Mouse (Mus musculus): ENCODE results near the gene Nav2. TPM values are rescaled to one million over a fixed set of nuclear protein-coding genes. Genes with fewer than 3 reads are reported as not detected.

The Nav2 gene
- polyA plus RNA-seq, 1 experiment from 2014 or later, result 6.0 TPM

DNA sequence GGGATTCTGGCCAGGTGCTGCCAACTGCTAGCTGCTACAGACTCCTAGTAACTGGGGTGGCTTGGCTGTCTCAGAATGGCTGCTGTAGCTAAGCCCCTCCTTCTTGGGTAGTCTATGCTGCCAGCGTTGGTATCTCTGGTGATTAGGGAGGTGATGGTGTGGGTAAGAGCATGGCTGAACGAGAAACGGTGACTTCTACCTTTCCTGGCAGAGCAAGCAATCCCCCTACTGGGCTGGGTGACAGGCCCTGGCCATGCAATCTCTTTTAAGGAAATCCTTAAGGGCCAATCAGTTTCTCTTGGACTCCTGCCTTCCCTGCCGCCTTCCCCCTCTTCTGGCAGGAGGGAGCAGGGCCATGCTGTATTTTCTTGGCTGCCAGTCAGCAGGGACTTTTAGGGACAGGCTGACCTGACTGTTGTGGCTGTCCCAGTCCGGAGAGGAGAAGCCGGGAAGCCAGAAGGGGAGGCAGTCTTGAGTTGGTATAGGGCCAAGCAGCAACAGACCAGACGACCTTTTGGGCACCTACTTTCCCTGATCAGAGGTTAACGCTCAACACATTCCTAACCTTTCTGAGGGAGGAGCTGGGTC is 339.3 kb downstream of the Nav2 start:
- peak overlapping the region; percentile 62 for H3K9ac ChIP-seq (ENCODE audit: low read length)
- 0 out of 2 replicates have a peak, but pooled peaks cover 8% of the 10 kb centered on the region for H3K4me1 ChIP-seq (replicated peaks; ENCODE audit: control insufficient read depth, insufficient read depth)
- peak overlapping the region; percentile 69 for H3K27ac ChIP-seq (replicated peaks)
- 10% methylated on average over 8 of the region's 8 CpGs for WGBS
- DNase-seq (ENCODE audit: low spot score) (peak; percentile 44), ATAC-seq (ENCODE audit: low FRiP score, low TSS enrichment) (no peak)
- TF ChIP-seq EP300 (optimal IDR thresholded peaks at IDR 0.05), result no peak
- TF ChIP-seq CTCF (IDR thresholded peaks at IDR 0.05; ENCODE audit: low read depth), result peak; percentile 47; the same call in 1 of the 2 replicates
- peak overlapping the region; percentile 56 for H3K4me3 ChIP-seq (ENCODE audit: low read depth, low read length)
- H3K9me3 ChIP-seq (ENCODE audit: control insufficient read depth, low read length), result no peaks in the 10 kb centered on the region
- peak overlapping the region; percentile 90 for H3K4me2 ChIP-seq (replicated peaks; ENCODE audit: low read depth)
- no peaks in the 10 kb centered on the region for H3K27me3 ChIP-seq (ENCODE audit: control insufficient read depth, insufficient read depth, low read length)
- H3K36me3 ChIP-seq (ENCODE audit: control insufficient read depth, insufficient read depth, low read length), result no peaks in the 10 kb centered on the region

DNA sequence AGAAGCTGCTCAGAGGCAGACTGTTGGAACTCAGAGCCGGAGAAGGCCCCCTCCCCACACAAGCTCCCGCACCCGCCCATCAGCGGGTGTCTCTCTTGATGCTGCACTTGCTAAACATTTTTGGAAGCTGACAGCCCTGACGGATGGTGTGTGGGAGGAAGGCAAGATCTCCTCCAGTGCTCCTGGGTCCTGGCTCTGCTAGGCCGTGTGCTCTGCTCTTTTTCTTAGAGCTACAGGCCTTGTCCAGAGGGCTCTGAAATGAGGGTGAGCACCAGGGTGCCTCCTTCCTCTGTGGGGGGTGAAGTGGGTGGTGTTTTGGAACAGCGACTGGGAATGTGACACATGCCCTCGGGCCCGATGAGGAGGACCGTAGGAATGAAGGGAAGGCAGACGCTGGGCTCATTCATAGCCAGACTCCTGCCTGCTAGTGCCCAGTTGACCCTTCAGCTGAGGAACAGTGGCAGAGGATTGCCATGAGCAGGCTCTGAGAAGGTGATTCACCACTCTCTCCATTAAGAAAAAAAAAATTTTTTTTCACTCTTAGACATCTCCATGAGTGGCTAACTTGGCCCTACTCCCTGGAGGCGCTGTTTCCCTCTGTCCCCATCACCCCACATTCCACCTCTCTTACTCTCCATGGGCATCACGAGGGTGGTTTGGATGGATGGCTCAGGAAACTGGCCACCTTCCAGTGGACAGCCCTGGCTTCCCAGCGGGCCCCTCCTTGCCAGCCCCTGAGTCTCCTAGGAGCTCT is 340.0 kb downstream of the Nav2 start:
- H3K9me3 ChIP-seq (ENCODE audit: control insufficient read depth, low read length), result no peaks in the 10 kb centered on the region
- H3K4me1 ChIP-seq (replicated peaks; ENCODE audit: control insufficient read depth, insufficient read depth), result 0 out of 2 replicates have a peak, but pooled peaks cover 8% of the 10 kb centered on the region
- H3K9ac ChIP-seq (ENCODE audit: low read length), result peak overlapping the region; percentile 43
- peak overlapping the region; percentile 69 for H3K27ac ChIP-seq (replicated peaks)
- H3K4me3 ChIP-seq (ENCODE audit: low read depth, low read length), result peak overlapping the region; percentile 56
- ATAC-seq (ENCODE audit: low FRiP score, low TSS enrichment) (no peak), DNase-seq (ENCODE audit: low spot score) (no peak)
- no peaks in the 10 kb centered on the region for H3K36me3 ChIP-seq (ENCODE audit: control insufficient read depth, insufficient read depth, low read length)
- WGBS, result 43% methylated on average over 14 of the region's 14 CpGs
- no peaks in the 10 kb centered on the region for H3K27me3 ChIP-seq (ENCODE audit: control insufficient read depth, insufficient read depth, low read length)
- no peak for TF ChIP-seq EP300 (optimal IDR thresholded peaks at IDR 0.05)
- no peak for TF ChIP-seq CTCF (IDR thresholded peaks at IDR 0.05; ENCODE audit: low read depth)
- H3K4me2 ChIP-seq (replicated peaks; ENCODE audit: low read depth), result peak overlapping the region; percentile 90

DNA sequence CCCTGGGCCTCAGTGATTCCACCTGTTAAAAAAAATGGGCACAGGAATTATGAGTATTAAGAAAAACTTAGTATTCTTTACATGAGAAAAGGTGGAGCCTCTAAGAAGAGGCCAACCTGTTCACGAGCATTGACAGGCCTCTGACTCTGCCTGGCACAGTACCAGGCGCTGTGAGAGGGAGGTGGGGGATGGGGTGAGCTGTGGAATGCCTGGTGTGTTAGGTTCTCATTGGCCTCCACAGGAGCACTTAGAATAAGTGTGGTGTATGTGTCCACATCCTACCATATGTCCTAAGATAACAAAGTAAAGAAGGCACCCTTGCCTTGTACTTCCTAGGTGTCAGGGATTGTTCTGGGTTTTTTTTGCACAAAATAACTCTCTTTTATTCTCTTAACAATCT is 340.9 kb downstream of the Nav2 start:
- WGBS, result 49% methylated on average over 2 of the region's 2 CpGs
- Histone ChIP-seq H3K4me2 (replicated peaks; ENCODE audit: low read depth) (no peak overlapping the region; the same call in 1 of the 2 replicates), H3K9ac (ENCODE audit: low read length) (no peak overlapping the region), H3K9me3 (ENCODE audit: control insufficient read depth, low read length) (no peaks in the 10 kb centered on the region), H3K36me3 (ENCODE audit: control insufficient read depth, insufficient read depth, low read length) (no peaks in the 10 kb centered on the region), H3K27ac (replicated peaks) (no peak overlapping the region), H3K27me3 (ENCODE audit: control insufficient read depth, insufficient read depth, low read length) (no peaks in the 10 kb centered on the region), H3K4me3 (ENCODE audit: low read depth, low read length) (no peak overlapping the region), H3K4me1 (replicated peaks; ENCODE audit: control insufficient read depth, insufficient read depth) (0 out of 2 replicates have a peak, but pooled peaks cover 8% of the 10 kb centered on the region)
- DNase-seq (ENCODE audit: low spot score) (no peak), ATAC-seq (ENCODE audit: low FRiP score, low TSS enrichment) (no peak)
- TF ChIP-seq EP300 (optimal IDR thresholded peaks at IDR 0.05), result no peak
- TF ChIP-seq CTCF (IDR thresholded peaks at IDR 0.05; ENCODE audit: low read depth), result no peak

DNA sequence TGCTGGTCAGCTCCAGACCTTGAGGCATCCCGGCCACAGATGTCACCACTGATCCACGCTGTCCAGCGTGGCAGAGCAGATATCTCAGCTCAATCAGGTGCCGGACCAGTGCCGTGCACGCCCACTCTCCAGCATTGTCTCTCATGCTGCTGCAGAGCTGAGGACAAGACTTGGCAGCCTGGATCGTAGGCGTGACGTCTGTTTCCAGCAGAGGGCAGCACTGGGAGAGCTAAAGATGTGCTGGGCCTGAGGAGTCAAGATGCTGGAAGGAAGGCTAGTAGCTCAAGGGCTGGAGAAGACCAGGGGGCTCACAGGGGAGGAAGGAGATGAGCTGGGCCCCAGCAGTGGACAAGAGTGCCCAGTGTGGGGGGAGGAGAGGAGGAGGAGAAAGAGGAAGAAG is 341.5 kb downstream of the Nav2 start:
- DNase-seq (ENCODE audit: low spot score) (peak; percentile 84), ATAC-seq (ENCODE audit: low FRiP score, low TSS enrichment) (peak; percentile 12; the same call in 1 of the 2 replicates)
- 0 out of 2 replicates have a peak, but pooled peaks cover 8% of the 10 kb centered on the region for H3K4me1 ChIP-seq (replicated peaks; ENCODE audit: control insufficient read depth, insufficient read depth)
- H3K36me3 ChIP-seq (ENCODE audit: control insufficient read depth, insufficient read depth, low read length), result no peaks in the 10 kb centered on the region
- 8% methylated on average over 9 of the region's 9 CpGs for WGBS
- H3K4me3 ChIP-seq (ENCODE audit: low read depth, low read length), result no peak overlapping the region
- H3K4me2 ChIP-seq (replicated peaks; ENCODE audit: low read depth), result peak overlapping the region; percentile 29; the same call in 1 of the 2 replicates
- H3K27me3 ChIP-seq (ENCODE audit: control insufficient read depth, insufficient read depth, low read length), result no peaks in the 10 kb centered on the region
- no peak overlapping the region for H3K9ac ChIP-seq (ENCODE audit: low read length)
- no peaks in the 10 kb centered on the region for H3K9me3 ChIP-seq (ENCODE audit: control insufficient read depth, low read length)
- no peak overlapping the region for H3K27ac ChIP-seq (replicated peaks)
- no peak for TF ChIP-seq EP300 (optimal IDR thresholded peaks at IDR 0.05)
- peak; percentile 98 for TF ChIP-seq CTCF (IDR thresholded peaks at IDR 0.05; ENCODE audit: low read depth)

DNA sequence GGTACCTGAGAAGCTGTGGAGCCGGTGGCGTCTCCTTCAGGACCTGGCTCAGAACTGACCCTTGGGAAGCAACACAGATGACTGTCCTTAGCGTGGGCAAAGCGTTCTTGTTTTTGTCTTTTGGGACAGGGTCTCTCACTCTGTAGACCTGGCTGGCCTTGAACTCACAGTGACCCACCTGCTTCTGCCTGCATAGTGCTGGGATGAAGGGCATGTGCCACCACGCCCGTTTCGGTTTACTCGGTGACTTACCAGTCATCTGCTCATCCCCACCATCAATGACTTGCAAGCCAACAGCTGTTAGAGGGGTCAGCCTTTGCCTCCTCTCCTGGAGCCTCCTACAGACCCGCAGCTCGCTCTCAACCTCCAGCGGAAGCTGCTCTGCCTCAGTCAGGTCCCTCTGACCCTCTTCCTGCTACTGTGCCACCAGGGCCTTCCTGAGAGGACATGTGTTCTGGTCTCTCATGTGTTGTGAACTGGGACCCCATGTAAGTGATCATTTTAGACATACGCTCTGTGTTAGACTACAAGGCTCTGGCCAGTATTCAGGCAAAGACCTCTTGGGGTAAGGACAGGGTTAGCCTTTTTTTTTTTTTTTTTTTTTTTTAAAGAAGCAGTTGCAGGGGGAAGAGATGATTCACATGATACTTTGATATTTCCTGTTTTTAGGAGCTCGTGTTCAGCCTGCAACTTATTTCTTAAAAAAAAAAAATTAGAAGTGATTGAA is 342.2 kb downstream of the Nav2 start:
- no peak for TF ChIP-seq CTCF (IDR thresholded peaks at IDR 0.05; ENCODE audit: low read depth)
- no peak for TF ChIP-seq EP300 (optimal IDR thresholded peaks at IDR 0.05)
- Histone ChIP-seq H3K4me3 (ENCODE audit: low read depth, low read length) (no peak overlapping the region), H3K27ac (replicated peaks) (0 out of 2 replicates have a peak overlapping the region, but pooled peaks have one; percentile 4), H3K9me3 (ENCODE audit: control insufficient read depth, low read length) (no peaks in the 10 kb centered on the region), H3K36me3 (ENCODE audit: control insufficient read depth, insufficient read depth, low read length) (no peaks in the 10 kb centered on the region), H3K4me1 (replicated peaks; ENCODE audit: control insufficient read depth, insufficient read depth) (0 out of 2 replicates have a peak, but pooled peaks cover 6% of the 10 kb centered on the region), H3K4me2 (replicated peaks; ENCODE audit: low read depth) (no peak overlapping the region), H3K27me3 (ENCODE audit: control insufficient read depth, insufficient read depth, low read length) (no peaks in the 10 kb centered on the region), H3K9ac (ENCODE audit: low read length) (no peak overlapping the region)
- ATAC-seq (ENCODE audit: low FRiP score, low TSS enrichment) (no peak), DNase-seq (ENCODE audit: low spot score) (no peak)
- 82% methylated on average over 13 of the region's 13 CpGs for WGBS
